Mouse (Mus musculus) ES-E14 (cell line): ENCODE measurements around the gene Ccnq.

ENCODE experiments used
- CHD2 ChIP-seq: IDR thresholded peaks from 2 replicates; pipeline ENCODE4 v1.6.1; 2014; ENCODE audit warnings: mild to moderate bottlenecking, low read depth, low read length, inconsistent platforms
- HCFC1 ChIP-seq: IDR thresholded peaks from 2 replicates; pipeline ENCODE4 v1.6.1; 2012; ENCODE audit warnings: low read length, inconsistent platforms, borderline replicate concordance; ENCODE audit not compliant: insufficient read depth
- MAFK ChIP-seq: IDR thresholded peaks from 2 replicates; pipeline ENCODE4 v1.6.1; 2014; ENCODE audit warnings: mild to moderate bottlenecking, low read depth, low read length, inconsistent platforms; ENCODE audit not compliant: insufficient read depth
- ZC3H11A ChIP-seq: IDR thresholded peaks from 2 replicates; pipeline ENCODE4 v1.6.1; 2012; ENCODE audit warnings: low read depth, mild to moderate bottlenecking, inconsistent platforms, low read length, borderline replicate concordance
- ZNF384 ChIP-seq: IDR thresholded peaks from 2 replicates; pipeline ENCODE4 v1.6.1; 2012; ENCODE audit warnings: low read depth, low read length, inconsistent platforms

DNA sequence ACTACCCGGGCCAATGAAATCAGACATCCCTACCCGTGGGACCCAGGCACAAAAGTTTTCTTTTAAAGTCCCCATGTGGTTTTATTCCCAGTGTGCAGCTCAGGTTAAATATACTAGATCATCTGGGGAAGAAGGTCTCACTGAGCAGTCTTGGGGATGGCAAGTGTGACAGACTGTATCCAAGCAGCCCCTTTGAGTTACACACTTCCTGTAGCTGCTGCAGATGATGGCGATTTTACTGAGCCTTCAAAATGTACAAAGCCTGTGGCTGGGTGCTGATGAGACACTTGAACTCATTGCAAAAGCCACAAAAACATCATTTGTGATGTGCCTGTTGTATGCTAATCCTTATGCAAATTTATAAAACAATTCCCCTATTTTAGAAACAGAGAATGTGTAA is 29.0 kb upstream of the Ccnq start:
- TF ChIP-seq MAFK (no peak), ZC3H11A (no peak), ZNF384 (no peak), HCFC1 (no peak), CHD2 (no peak)
